Mouse (Mus musculus): ENCODE results near the gene Cdk15. TPM values are rescaled to one million over a fixed set of nuclear protein-coding genes. Genes with fewer than 3 reads are reported as not detected.

Cdk15 gene
- polyA plus RNA-seq, 1 experiment from 2014 or later: 0.32 TPM

DNA sequence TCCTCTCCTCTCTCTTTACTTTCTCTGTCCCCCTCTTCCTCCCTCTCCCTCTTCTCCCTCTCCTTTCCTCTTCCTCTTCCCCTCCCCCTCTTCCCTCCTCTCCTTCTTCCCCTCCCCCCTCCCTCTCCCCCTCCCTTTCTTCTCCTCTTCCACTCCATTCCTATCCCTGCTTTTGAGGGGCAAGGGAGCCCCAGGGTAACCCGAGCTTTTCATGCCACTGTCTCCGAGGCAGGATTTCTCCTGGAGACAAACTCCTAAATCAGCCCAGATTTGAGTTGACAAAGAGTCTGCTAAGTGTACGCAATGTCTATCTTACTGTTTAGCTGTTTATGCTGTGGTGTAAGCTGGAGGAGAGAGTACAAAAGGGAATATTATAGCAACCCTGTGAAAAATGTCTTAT lies 85.0 kb downstream of the Cdk15 start:
- Histone ChIP-seq H3K4me1 (replicated peaks; ENCODE audit: control insufficient read depth, insufficient read depth, low read length) (peaks cover 6% of the 10 kb centered on the region; the same call in 1 of the 2 replicates), H3K9me3 (ENCODE audit: control insufficient read depth, low read length) (no peaks in the 10 kb centered on the region), H3K27ac (ENCODE audit: low read depth) (no peak overlapping the region), H3K27me3 (replicated peaks; ENCODE audit: control insufficient read depth, insufficient read depth, low read length) (no peaks in the 10 kb centered on the region), H3K36me3 (ENCODE audit: control insufficient read depth, insufficient read depth, low read length) (no peaks in the 10 kb centered on the region), H3K9ac (ENCODE audit: low read length) (no peak overlapping the region), H3K4me2 (ENCODE audit: low read length) (no peak overlapping the region), H3K4me3 (ENCODE audit: low read depth, low read length) (no peak overlapping the region)
- ATAC-seq (replicated peaks; ENCODE audit: low FRiP score, low TSS enrichment, low read depth): no peak
- WGBS: 22% methylated on average over 3 of the region's 3 CpGs
- no peak for DNase-seq (ENCODE audit: low spot score)

DNA sequence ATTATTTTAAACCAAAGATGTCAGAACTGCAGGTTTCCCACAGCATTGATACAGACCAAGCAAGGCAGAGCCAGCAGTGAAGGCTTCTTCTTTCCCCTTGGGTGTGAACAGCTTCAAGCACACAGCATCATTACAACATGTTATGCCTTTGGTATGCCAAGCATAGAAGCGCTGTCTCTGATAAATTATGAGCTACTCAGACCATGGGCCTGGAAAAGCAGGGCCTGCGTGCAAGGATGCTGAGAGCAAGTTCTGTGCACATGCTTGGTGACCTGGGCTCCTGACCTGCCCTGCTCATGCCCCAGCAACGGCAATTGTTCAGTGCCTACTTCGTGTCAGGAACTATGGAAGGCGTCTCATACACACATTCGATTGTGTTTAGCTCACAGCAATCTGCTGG lies 85.4 kb downstream of the Cdk15 start:
- H3K27ac ChIP-seq (ENCODE audit: low read depth): no peak overlapping the region
- 44% methylated on average over 6 of the region's 6 CpGs for WGBS

DNA sequence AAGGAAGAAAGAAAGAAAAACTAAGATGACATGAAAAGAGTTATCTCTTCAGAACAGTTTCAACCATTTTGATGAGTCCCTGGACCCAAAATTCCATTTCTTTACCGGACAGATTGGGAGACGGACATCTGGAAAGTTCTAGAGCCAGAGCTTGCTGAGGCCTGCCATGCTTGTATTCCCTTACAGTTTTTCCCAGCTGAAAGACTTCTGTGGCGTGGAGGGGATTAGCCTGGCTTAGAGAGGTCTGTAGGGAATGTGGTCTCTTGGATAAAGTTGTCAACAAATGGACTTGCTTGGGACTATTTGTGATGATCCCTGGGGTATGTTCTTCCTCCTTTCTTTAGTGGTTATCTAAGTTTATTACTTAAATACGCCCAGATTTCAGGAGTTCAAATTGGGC lies 96.0 kb downstream of the Cdk15 start:
- WGBS: 77% methylated on average over 4 of the region's 4 CpGs
- Histone ChIP-seq H3K4me3 (ENCODE audit: low read depth, low read length) (no peak overlapping the region), H3K36me3 (ENCODE audit: control insufficient read depth, insufficient read depth, low read length) (no peaks in the 10 kb centered on the region), H3K4me2 (ENCODE audit: low read length) (no peak overlapping the region), H3K27me3 (replicated peaks; ENCODE audit: control insufficient read depth, insufficient read depth, low read length) (0 out of 2 replicates have a peak, but pooled peaks cover 2% of the 10 kb centered on the region), H3K9me3 (ENCODE audit: control insufficient read depth, low read length) (0 out of 2 replicates have a peak, but pooled peaks cover 2% of the 10 kb centered on the region), H3K9ac (ENCODE audit: low read length) (no peak overlapping the region), H3K27ac (ENCODE audit: low read depth) (no peak overlapping the region), H3K4me1 (replicated peaks; ENCODE audit: control insufficient read depth, insufficient read depth, low read length) (no peaks in the 10 kb centered on the region)
- DNase-seq (ENCODE audit: low spot score) (no peak), ATAC-seq (replicated peaks; ENCODE audit: low FRiP score, low TSS enrichment, low read depth) (no peak)

More for the DNA sequence above, 85.4 kb downstream of the Cdk15 start:
- no peaks in the 10 kb centered on the region for H3K36me3 ChIP-seq (ENCODE audit: control insufficient read depth, insufficient read depth, low read length)
- H3K27me3 ChIP-seq (replicated peaks; ENCODE audit: control insufficient read depth, insufficient read depth, low read length): no peaks in the 10 kb centered on the region
- peaks cover 6% of the 10 kb centered on the region; the same call in 1 of the 2 replicates for H3K4me1 ChIP-seq (replicated peaks; ENCODE audit: control insufficient read depth, insufficient read depth, low read length)
- ATAC-seq (replicated peaks; ENCODE audit: low FRiP score, low TSS enrichment, low read depth): no peak
- no peak overlapping the region for H3K4me2 ChIP-seq (ENCODE audit: low read length)
- H3K9me3 ChIP-seq (ENCODE audit: control insufficient read depth, low read length): no peaks in the 10 kb centered on the region
- H3K9ac ChIP-seq (ENCODE audit: low read length): no peak overlapping the region
- DNase-seq (ENCODE audit: low spot score): no peak
- H3K4me3 ChIP-seq (ENCODE audit: low read depth, low read length): no peak overlapping the region

DNA sequence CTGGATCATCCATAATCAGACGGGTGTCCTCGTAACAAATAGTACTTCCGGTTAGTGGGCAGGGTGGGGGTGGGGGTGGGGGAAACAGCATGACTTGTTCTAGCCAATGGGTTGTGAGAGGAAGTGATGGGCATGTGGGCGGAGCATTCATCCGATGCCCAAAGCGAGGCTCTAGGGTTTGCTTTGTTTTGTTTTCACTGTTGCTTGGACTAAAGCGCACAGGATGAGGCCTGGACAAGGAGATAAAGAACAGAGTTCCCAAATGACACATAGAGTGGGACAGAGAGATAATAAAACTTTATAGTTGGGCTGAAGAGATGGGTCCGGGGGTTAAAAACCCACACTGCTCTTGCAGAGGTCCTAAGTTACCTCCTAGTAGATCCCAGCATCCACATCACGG lies 98.7 kb downstream of the Cdk15 start:
- WGBS: 81% methylated on average over 9 of the region's 9 CpGs
- 0 out of 2 replicates have a peak, but pooled peaks cover 2% of the 10 kb centered on the region for H3K27me3 ChIP-seq (replicated peaks; ENCODE audit: control insufficient read depth, insufficient read depth, low read length)
- no peak overlapping the region for H3K27ac ChIP-seq (ENCODE audit: low read depth)
- H3K36me3 ChIP-seq (ENCODE audit: control insufficient read depth, insufficient read depth, low read length): no peaks in the 10 kb centered on the region
- DNase-seq (ENCODE audit: low spot score): no peak
- H3K9ac ChIP-seq (ENCODE audit: low read length): no peak overlapping the region
- no peaks in the 10 kb centered on the region for H3K4me1 ChIP-seq (replicated peaks; ENCODE audit: control insufficient read depth, insufficient read depth, low read length)
- no peak for ATAC-seq (replicated peaks; ENCODE audit: low FRiP score, low TSS enrichment, low read depth)
- no peaks in the 10 kb centered on the region for H3K9me3 ChIP-seq (ENCODE audit: control insufficient read depth, low read length)
- H3K4me2 ChIP-seq (ENCODE audit: low read length): no peak overlapping the region
- H3K4me3 ChIP-seq (ENCODE audit: low read depth, low read length): no peak overlapping the region

DNA sequence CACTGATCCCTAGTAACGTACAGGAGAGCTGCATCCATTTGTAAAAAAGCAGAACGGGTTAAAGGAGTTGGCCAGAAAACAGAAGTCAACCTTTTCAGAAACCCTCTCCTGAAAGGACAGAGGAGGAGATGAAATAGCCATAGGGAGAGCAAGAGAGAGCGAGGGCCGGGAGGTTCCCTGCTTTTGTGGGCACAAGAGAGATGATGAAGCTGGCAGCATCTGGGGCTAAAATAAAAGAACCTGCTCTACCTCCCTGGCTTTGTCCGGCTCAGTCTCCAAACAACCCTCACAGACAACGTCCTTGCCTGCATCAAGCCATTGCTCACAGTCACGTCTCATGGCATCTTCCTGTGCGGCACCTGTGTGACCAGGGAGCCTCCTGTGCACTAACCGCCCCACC lies 102.4 kb downstream of the Cdk15 start:
- Histone ChIP-seq H3K27ac (ENCODE audit: low read depth) (no peak overlapping the region), H3K4me1 (replicated peaks; ENCODE audit: control insufficient read depth, insufficient read depth, low read length) (no peaks in the 10 kb centered on the region; the same call in 1 of the 2 replicates), H3K9ac (ENCODE audit: low read length) (no peak overlapping the region), H3K4me2 (ENCODE audit: low read length) (no peak overlapping the region), H3K9me3 (ENCODE audit: control insufficient read depth, low read length) (no peaks in the 10 kb centered on the region), H3K4me3 (ENCODE audit: low read depth, low read length) (no peak overlapping the region), H3K36me3 (ENCODE audit: control insufficient read depth, insufficient read depth, low read length) (no peaks in the 10 kb centered on the region), H3K27me3 (replicated peaks; ENCODE audit: control insufficient read depth, insufficient read depth, low read length) (0 out of 2 replicates have a peak, but pooled peaks cover 2% of the 10 kb centered on the region)
- no peak for ATAC-seq (replicated peaks; ENCODE audit: low FRiP score, low TSS enrichment, low read depth)
- DNase-seq (ENCODE audit: low spot score): no peak
- 94% methylated on average over 9 of the region's 9 CpGs for WGBS

DNA sequence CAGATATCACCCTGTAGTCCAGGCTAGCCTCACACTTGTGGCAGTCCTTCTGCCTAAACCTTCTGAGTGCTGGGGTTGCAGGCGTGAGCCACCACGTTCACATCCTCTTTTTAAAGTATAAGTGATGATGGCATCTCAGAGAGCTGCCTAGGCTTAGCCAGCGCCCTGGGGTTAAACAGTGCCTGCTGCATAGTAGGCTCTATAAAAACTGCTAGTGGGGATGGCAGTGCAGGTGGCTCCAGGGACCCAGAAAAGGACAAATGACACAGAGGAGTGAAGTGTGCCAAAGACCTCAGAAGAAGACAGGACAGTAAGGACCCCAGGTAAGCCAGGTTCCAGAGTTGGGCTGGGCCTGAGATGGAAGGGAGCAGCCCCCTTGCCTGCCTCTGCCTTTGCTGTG lies 104.1 kb downstream of the Cdk15 start:
- H3K27ac ChIP-seq (ENCODE audit: low read depth): no peak overlapping the region
- 76% methylated on average over 3 of the region's 3 CpGs for WGBS
- no peaks in the 10 kb centered on the region for H3K36me3 ChIP-seq (ENCODE audit: control insufficient read depth, insufficient read depth, low read length)
- H3K4me1 ChIP-seq (replicated peaks; ENCODE audit: control insufficient read depth, insufficient read depth, low read length): peaks cover 11% of the 10 kb centered on the region
- no peak overlapping the region for H3K4me2 ChIP-seq (ENCODE audit: low read length)
- H3K9ac ChIP-seq (ENCODE audit: low read length): no peak overlapping the region
- H3K4me3 ChIP-seq (ENCODE audit: low read depth, low read length): no peak overlapping the region
- H3K27me3 ChIP-seq (replicated peaks; ENCODE audit: control insufficient read depth, insufficient read depth, low read length): no peaks in the 10 kb centered on the region
- H3K9me3 ChIP-seq (ENCODE audit: control insufficient read depth, low read length): no peaks in the 10 kb centered on the region
- no peak for DNase-seq (ENCODE audit: low spot score)
- no peak for ATAC-seq (replicated peaks; ENCODE audit: low FRiP score, low TSS enrichment, low read depth)

DNA sequence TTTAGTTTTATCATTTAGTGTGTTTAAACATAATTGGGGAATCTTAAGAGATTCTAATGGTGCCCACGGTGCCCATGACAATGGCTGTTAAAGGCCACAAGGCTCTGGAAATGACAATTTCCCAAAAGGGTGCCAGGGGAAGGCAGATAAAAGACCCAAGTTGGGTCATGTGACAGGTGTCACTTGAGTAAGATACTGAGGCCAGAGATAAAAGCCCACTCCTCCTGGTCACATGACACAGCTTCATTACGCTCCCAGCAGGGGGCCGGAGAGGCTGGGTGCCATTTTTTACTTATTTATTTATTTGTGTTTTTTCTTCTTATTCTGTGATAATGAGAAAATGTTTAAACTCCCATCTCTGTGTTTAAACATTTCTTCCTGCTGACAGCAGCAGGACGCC lies 104.8 kb downstream of the Cdk15 start:
- Histone ChIP-seq H3K4me2 (ENCODE audit: low read length) (no peak overlapping the region), H3K36me3 (ENCODE audit: control insufficient read depth, insufficient read depth, low read length) (no peaks in the 10 kb centered on the region), H3K4me3 (ENCODE audit: low read depth, low read length) (no peak overlapping the region), H3K4me1 (replicated peaks; ENCODE audit: control insufficient read depth, insufficient read depth, low read length) (peaks cover 12% of the 10 kb centered on the region), H3K27ac (ENCODE audit: low read depth) (no peak overlapping the region), H3K9ac (ENCODE audit: low read length) (no peak overlapping the region), H3K27me3 (replicated peaks; ENCODE audit: control insufficient read depth, insufficient read depth, low read length) (no peaks in the 10 kb centered on the region), H3K9me3 (ENCODE audit: control insufficient read depth, low read length) (no peaks in the 10 kb centered on the region)
- ATAC-seq (replicated peaks; ENCODE audit: low FRiP score, low TSS enrichment, low read depth): no peak
- no peak for DNase-seq (ENCODE audit: low spot score)
- WGBS: 65% methylated on average over 4 of the region's 4 CpGs

DNA sequence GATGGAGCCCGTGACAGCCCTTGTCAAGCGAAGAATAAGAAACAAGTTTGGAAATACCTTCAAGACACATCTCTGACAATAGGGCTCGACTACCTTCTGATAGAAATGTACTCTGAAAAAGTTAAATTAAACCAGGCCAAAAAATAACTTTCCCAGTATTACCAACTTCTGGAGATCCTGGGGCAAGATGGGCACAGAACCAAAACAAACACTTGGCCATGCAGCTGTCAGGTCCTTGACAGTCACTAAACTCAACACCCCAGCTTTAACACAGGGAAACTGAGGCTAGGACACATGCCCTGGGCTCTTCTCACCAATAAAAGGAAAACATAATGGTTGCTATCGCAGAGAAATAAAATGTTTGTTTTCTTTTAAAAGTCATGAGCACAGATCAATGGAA lies 105.3 kb downstream of the Cdk15 start:
- Histone ChIP-seq H3K9me3 (ENCODE audit: control insufficient read depth, low read length) (no peaks in the 10 kb centered on the region), H3K36me3 (ENCODE audit: control insufficient read depth, insufficient read depth, low read length) (no peaks in the 10 kb centered on the region), H3K4me1 (replicated peaks; ENCODE audit: control insufficient read depth, insufficient read depth, low read length) (peaks cover 12% of the 10 kb centered on the region), H3K4me3 (ENCODE audit: low read depth, low read length) (no peak overlapping the region), H3K9ac (ENCODE audit: low read length) (no peak overlapping the region), H3K27ac (ENCODE audit: low read depth) (no peak overlapping the region), H3K27me3 (replicated peaks; ENCODE audit: control insufficient read depth, insufficient read depth, low read length) (no peaks in the 10 kb centered on the region), H3K4me2 (ENCODE audit: low read length) (no peak overlapping the region)
- ATAC-seq (replicated peaks; ENCODE audit: low FRiP score, low TSS enrichment, low read depth) (no peak), DNase-seq (ENCODE audit: low spot score) (no peak)
- WGBS: 67% methylated on average over 4 of the region's 4 CpGs

DNA sequence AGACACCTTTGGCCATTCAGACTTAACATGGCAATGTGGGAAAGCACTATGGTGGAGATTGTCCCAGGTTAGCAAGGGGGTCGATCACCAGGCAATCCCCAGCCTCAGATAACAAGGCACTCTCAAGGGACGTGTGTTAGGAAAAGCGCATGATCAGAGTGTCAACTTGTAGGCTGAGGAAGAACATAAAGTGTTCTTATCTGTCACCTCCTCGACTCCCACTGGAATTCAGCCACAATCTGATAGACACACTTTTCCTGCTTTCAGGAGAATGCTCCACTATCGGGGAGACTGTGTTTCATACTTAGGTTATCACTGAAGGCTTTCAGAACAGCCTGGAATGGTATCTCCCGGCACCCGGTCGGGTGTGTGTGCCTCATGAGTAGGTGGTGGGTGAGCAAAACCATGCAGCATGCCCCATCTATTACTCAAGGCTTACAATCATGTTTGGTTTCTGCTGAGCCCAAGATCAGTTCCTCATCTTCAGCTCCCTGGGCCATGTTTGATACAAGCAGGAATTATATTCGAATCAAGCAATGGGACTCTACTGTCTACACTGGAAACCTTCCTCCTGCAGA lies 107.8 kb downstream of the Cdk15 start:
- no peak overlapping the region for H3K4me3 ChIP-seq (ENCODE audit: low read depth, low read length)
- no peak overlapping the region for H3K9ac ChIP-seq (ENCODE audit: low read length)
- ATAC-seq (replicated peaks; ENCODE audit: low FRiP score, low TSS enrichment, low read depth): no peak
- H3K27ac ChIP-seq (ENCODE audit: low read depth): no peak overlapping the region
- H3K36me3 ChIP-seq (ENCODE audit: control insufficient read depth, insufficient read depth, low read length): no peaks in the 10 kb centered on the region
- H3K4me1 ChIP-seq (replicated peaks; ENCODE audit: control insufficient read depth, insufficient read depth, low read length): peaks cover 37% of the 10 kb centered on the region
- H3K27me3 ChIP-seq (replicated peaks; ENCODE audit: control insufficient read depth, insufficient read depth, low read length): no peaks in the 10 kb centered on the region
- H3K9me3 ChIP-seq (ENCODE audit: control insufficient read depth, low read length): no peaks in the 10 kb centered on the region
- no peak for DNase-seq (ENCODE audit: low spot score)
- 61% methylated on average over 9 of the region's 9 CpGs for WGBS
- no peak overlapping the region for H3K4me2 ChIP-seq (ENCODE audit: low read length)

Measured in intestine, embryonic 14.5 days (tissue).